Mouse (Mus musculus) liver, embryonic 14.5 days (tissue): ENCODE measurements around the gene Enho. TPM values are rescaled to one million over a fixed set of nuclear protein-coding genes. Genes with fewer than 3 reads are reported as not detected.
A peak's percentile ranks its signal among the peaks of the same experiment; 100 is the strongest.

Experiments used
- ATAC-seq: fragments of 200-750 bp; cut with Nextera tagmentation; 2 replicates; pipeline ENCODE4 v1.8.0; 2017; ENCODE audit warnings: moderate number of reproducible peaks, mild to moderate bottlenecking, moderate library complexity; ENCODE audit not compliant: insufficient read depth
- DNase-seq, 3 experiments: peaks; one replicate each; pipeline ENCODE4 v3.0.0-alpha.2; 2012 to 2013; ENCODE audit warnings: low read depth in 3 of 3, low spot score in 3 of 3
- H3K27ac ChIP-seq: fragments of 300-500 bp; sonication (generic); 2 replicates; pipeline ENCODE4 v1.5.1; 2014; ENCODE audit warnings: moderate library complexity, mild to moderate bottlenecking, control low read depth, inconsistent platforms
- H3K27me3 ChIP-seq: fragments of 300-500 bp; sonication (generic); 2 replicates; pipeline ENCODE4 v1.6.1; 2014; ENCODE audit warnings: mild to moderate bottlenecking, low read length, moderate library complexity; ENCODE audit not compliant: control insufficient read depth, insufficient read depth
- H3K36me3 ChIP-seq: fragments of 300-500 bp; sonication (generic); replicated peaks from 2 replicates; pipeline ENCODE4 v1.6.1; 2014; ENCODE audit warnings: low read depth; ENCODE audit not compliant: control insufficient read depth, insufficient read depth
- H3K4me1 ChIP-seq, 2 experiments: fragments of 200-500 bp in 1 of 2; fragments of 300-500 bp in 1 of 2; sonication (generic) in 1 of 2; replicated peaks; 2 replicates each; pipeline ENCODE4 v1.6.1; 2012 to 2014; ENCODE audit warnings: antibody characterized with exemption in 1 of 2, inconsistent platforms in 1 of 2, low read length in 1 of 2; ENCODE audit not compliant: control insufficient read depth in 2 of 2, insufficient read depth in 2 of 2
- H3K4me2 ChIP-seq: fragments of 300-500 bp; sonication (generic); 2 replicates; pipeline ENCODE4 v1.6.1; 2014; ENCODE audit warnings: low read depth, mild to moderate bottlenecking, control low read depth, moderate library complexity
- H3K4me3 ChIP-seq, 2 experiments: fragments of 200-500 bp in 1 of 2; fragments of 300-500 bp in 1 of 2; sonication (generic) in 1 of 2; 2 replicates each; pipeline ENCODE4 v1.5.1; 2012 to 2014; ENCODE audit warnings: low read depth in 2 of 2, low read length in 2 of 2, mild to moderate bottlenecking in 2 of 2, control low read depth in 1 of 2, inconsistent platforms in 1 of 2, moderate library complexity in 1 of 2; ENCODE audit not compliant: insufficient read depth in 1 of 2
- H3K9ac ChIP-seq: fragments of 300-500 bp; sonication (generic); replicated peaks from 2 replicates; pipeline ENCODE4 v1.6.1; 2014; ENCODE audit warnings: mild to moderate bottlenecking, control low read depth, moderate library complexity
- H3K9me3 ChIP-seq: fragments of 300-500 bp; sonication (generic); 2 replicates; pipeline ENCODE4 v1.6.1; 2016; ENCODE audit warnings: low read length, mixed read lengths; ENCODE audit not compliant: control insufficient read depth
- CTCF ChIP-seq: IDR thresholded peaks from 2 replicates; pipeline ENCODE4 v1.5.1; 2016; ENCODE audit warnings: antibody characterized with exemption, low read depth, control low read depth
- EP300 ChIP-seq: IDR thresholded peaks from 2 replicates; pipeline ENCODE4 v1.6.1; 2016; ENCODE audit warnings: antibody characterized with exemption, low read depth
- WGBS: fragments of 180-500 bp; shearing (Covaris S2); extraction: QIAGEN DNeasy Blood & Tissue Kit; methylation state at CpG from one replicate; pipeline ENCODE4 v1.1.7; 2014; ENCODE audit not compliant: insufficient replicate concordance; 5-methylcytosine and 5-hydroxymethylcytosine counted together
- polyA plus RNA-seq, 2 experiments: library from polyadenylated mRNA; depleted of rRNA in 1 of 2; stranded (reverse) in 1 of 2; unstranded in 1 of 2; fragments of >200 nt; fragmentation: Nextera tagmentation in 1 of 2; extraction: Ambion mirVana in 1 of 2; gene quantifications; 2 replicates each; pipeline versions ENCODE4 v1.2.1 to v1.2.3; 2012 to 2014

Enho gene
- polyA plus RNA-seq, 2 experiments: 1.2 to 1.8 TPM

DNA sequence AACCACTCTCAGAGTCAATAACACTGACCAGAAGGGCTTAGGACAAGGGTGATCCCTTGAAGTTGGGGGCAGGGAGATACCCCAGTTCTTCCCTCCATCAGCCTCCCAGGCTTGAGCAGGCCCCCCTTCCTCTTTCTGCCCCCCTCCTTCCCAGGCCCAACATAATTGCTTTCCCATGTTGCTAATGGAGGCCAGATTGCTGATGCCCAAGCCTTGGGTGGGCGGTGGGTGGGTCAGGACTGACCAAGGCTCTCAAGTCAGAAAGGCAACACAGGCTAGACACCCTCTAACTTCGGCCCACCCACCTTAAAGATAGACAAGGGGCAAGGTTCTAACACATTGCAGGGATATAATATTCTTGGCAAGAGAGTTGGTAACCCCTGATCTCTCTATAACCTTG, 15.4 kb upstream of the Enho start:
- ATAC-seq: no peak

DNA sequence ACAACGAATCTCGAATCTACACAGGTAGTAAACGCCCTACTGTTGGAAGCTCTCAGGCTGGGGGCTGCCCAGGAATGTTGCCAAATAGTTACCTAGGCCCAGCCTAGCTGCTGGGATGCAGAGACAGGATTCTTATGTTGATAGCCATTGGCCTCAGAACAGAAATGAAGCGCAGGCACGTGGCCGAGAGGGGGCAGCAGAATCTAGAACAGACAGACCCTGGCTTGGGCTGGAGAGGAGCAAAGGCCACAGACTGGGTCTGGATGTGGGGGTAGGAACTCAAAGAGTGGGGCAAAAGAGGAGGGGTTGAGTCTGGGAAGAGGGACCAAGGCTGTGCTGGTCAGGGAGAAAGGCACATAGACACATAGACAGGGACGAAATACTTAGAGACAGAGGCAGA, 14.1 kb upstream of the Enho start:
- no peak for DNase-seq

More for the DNA sequence above, 15.4 kb upstream of the Enho start:
- no peak overlapping the region for H3K9ac ChIP-seq
- no peaks in the 10 kb centered on the region for H3K27me3 ChIP-seq
- no peak overlapping the region for H3K27ac ChIP-seq
- no peak for DNase-seq
- H3K4me1 ChIP-seq: peaks cover 0 to 2% of the 10 kb centered on the region in 2 experiments; a peak in 1 of 4 replicates
- no peak for TF ChIP-seq EP300
- no peak for TF ChIP-seq CTCF
- WGBS: 46% methylated on average over 2 of the region's 2 CpGs
- H3K9me3 ChIP-seq: no peaks in the 10 kb centered on the region
- H3K36me3 ChIP-seq: no peaks in the 10 kb centered on the region
- H3K4me2 ChIP-seq: no peak overlapping the region
- no peak overlapping the region for H3K4me3 ChIP-seq

DNA sequence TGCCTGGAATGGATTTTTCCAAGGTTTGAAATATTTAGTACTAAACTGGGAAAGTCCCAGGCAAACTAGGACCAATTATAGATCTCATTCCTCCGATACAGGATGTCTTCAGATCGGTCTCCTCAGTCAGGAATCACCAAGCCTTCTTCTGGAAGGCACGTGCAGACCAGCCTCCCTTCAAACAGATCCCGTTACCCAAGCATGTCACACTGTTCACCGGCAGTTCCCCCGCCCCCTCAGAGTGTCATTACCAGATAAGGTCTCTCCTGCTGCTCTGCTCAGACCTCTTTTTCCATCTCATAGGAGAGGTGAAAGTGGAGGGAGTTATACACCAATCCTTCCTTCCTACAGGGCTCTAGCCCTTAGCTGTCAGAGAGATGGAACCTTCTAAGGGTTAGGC, 13.6 kb upstream of the Enho start:
- DNase-seq (no peak), ATAC-seq (no peak)
- Histone ChIP-seq H3K27ac (no peak overlapping the region), H3K27me3 (no peaks in the 10 kb centered on the region), H3K9me3 (no peaks in the 10 kb centered on the region), H3K4me2 (no peak overlapping the region), H3K9ac (no peak overlapping the region), H3K36me3 (no peaks in the 10 kb centered on the region), H3K4me1 (peaks cover 0 to 5% of the 10 kb centered on the region in 2 experiments; a peak in 1 of 4 replicates), H3K4me3 (no peak overlapping the region)
- TF ChIP-seq EP300: no peak
- TF ChIP-seq CTCF: no peak
- WGBS: 34% methylated on average over 6 of the region's 6 CpGs

More for the DNA sequence above, 14.1 kb upstream of the Enho start:
- Histone ChIP-seq H3K4me2 (no peak overlapping the region), H3K27me3 (no peaks in the 10 kb centered on the region), H3K36me3 (no peaks in the 10 kb centered on the region), H3K9me3 (no peaks in the 10 kb centered on the region), H3K4me1 (peaks cover 0 to 3% of the 10 kb centered on the region in 2 experiments; a peak in 1 of 4 replicates), H3K9ac (no peak overlapping the region), H3K4me3 (no peak overlapping the region), H3K27ac (no peak overlapping the region)
- no peak for ATAC-seq
- no peak for TF ChIP-seq EP300
- TF ChIP-seq CTCF: peak; percentile 71
- 18% methylated on average over 7 of the region's 7 CpGs for WGBS

DNA sequence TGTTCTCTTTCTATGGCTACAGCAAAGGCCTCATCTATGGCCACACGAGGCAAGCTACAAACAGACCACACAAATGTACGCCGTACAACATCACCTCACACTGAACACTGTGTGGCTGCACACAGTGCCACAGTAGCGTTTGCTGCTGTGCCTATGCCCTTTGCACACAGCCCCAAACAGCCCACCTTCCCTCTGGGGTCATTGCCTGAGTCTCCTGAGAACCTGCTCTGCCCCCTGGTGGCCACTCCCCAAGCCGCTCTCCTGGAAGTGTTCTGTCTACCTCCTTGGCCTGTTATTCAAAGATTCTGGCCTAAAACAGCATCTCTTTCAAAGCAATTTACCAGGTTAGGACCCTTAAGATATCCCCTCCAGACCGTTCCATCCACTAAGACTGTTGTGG, 13.2 kb upstream of the Enho start:
- H3K27ac ChIP-seq: no peak overlapping the region
- 38% methylated on average over 6 of the region's 6 CpGs for WGBS
- no peaks in the 10 kb centered on the region for H3K36me3 ChIP-seq
- ATAC-seq (no peak), DNase-seq (no peak)
- no peaks in the 10 kb centered on the region for H3K27me3 ChIP-seq
- H3K4me2 ChIP-seq: no peak overlapping the region
- no peak overlapping the region for H3K4me3 ChIP-seq
- no peak for TF ChIP-seq EP300
- peak; percentile 84 for TF ChIP-seq CTCF
- H3K9me3 ChIP-seq: no peaks in the 10 kb centered on the region
- H3K4me1 ChIP-seq: peaks cover 0 to 5% of the 10 kb centered on the region in 2 experiments; a peak in 2 of 4 replicates
- H3K9ac ChIP-seq: no peak overlapping the region

DNA sequence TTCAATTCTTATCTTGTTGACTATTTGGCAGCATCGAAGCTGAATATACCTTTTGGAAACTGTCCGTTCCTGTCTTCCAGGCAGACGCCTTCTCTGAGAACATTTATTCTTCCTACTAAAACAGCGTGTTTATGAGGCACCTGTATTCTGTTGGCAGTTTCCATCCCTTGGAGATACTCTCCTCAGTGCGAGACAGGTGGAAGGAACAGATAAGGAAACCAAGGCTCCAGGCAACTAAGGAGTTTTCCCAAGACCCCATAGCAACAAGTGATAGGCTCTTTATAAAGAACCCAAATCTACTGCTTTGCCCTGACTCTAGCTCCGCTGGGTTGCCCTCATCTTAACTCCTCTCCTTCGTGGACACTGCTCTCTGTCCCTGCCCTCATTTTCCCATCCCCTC, 8.5 kb upstream of the Enho start:
- no peak overlapping the region for H3K9ac ChIP-seq
- ATAC-seq: peak; percentile 77
- peak overlapping the region; percentile 9; the same call in 1 of the 2 replicates for H3K4me2 ChIP-seq
- TF ChIP-seq EP300 (peak; percentile 60; the same call in 1 of the 2 replicates), CTCF (no peak)
- no peaks in the 10 kb centered on the region for H3K9me3 ChIP-seq
- peaks cover 0 to 8% of the 10 kb centered on the region in 2 experiments; a peak in 2 of 4 replicates for H3K4me1 ChIP-seq
- no peak overlapping the region for H3K4me3 ChIP-seq
- H3K27ac ChIP-seq: no peak overlapping the region
- no peaks in the 10 kb centered on the region for H3K27me3 ChIP-seq
- WGBS: 24% methylated on average over 7 of the region's 7 CpGs
- peak in 2 of 3 experiments; percentile 33 to 39 for DNase-seq
- no peaks in the 10 kb centered on the region for H3K36me3 ChIP-seq
